Mouse (Mus musculus) adrenal gland, adult 2 months (tissue): Measurements from ENCODE around the gene Wasf2. TPM values are rescaled to one million over a fixed set of nuclear protein-coding genes. Genes with fewer than 3 reads are reported as not detected.

Source experiments
- DNase-seq: peaks from one replicate; pipeline ENCODE4 v3.0.0; 2021
- polyA plus RNA-seq: library from polyadenylated mRNA; depleted of rRNA; stranded (reverse); fragments of >200 nt; gene quantifications from 2 replicates; pipeline ENCODE4 v1.2.3, GENCODE M21; 2012
- total RNA-seq, 2 experiments: library from RNA; stranded (reverse); gene quantifications; 2 replicates each; pipeline ENCODE4 v1.2.3; 2021

Gene Wasf2
- total and polyA plus RNA-seq, 3 experiments: 57.0 to 130 (median 99.4) TPM

DNA sequence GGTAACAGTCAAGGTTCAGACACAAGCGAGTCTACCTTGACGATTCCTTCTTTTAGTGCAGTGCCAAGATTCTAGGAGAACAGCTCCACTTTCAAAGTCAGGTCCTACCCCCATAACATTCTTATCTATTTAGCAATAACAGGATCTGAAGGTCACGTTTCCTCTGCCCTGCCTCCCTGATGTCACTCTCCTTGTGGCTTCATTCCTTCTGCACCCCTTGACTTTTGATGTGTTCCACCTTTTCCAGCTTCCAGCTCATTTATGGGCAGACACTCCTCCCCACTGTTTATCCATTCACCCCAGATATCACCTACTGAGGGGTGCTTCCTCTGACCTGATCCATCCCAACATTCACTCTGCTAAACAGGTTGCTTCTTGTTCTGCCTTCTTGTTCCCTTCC is 3.2 kb upstream of the Wasf2 start:
- no peak for DNase-seq

DNA sequence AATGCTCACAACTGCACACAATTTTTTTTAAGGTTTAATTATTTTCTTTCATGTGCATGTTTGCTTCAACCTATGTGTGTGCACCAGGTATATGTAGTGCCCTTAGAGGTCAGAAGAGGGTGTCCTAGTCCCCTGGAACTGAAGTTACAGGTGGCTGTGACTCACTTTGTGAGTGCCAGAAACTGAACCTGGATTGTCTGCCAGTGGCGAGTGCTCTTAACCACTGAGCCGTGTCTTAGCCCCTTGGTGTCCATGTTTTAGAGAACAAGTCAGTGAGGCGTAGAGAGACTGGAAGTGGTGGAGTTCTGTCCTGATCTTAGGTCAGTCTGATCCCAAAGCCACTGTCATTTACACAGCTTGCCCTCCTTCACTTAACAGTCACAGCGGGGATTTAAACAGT is 2.4 kb upstream of the Wasf2 start:
- DNase-seq: no peak

DNA sequence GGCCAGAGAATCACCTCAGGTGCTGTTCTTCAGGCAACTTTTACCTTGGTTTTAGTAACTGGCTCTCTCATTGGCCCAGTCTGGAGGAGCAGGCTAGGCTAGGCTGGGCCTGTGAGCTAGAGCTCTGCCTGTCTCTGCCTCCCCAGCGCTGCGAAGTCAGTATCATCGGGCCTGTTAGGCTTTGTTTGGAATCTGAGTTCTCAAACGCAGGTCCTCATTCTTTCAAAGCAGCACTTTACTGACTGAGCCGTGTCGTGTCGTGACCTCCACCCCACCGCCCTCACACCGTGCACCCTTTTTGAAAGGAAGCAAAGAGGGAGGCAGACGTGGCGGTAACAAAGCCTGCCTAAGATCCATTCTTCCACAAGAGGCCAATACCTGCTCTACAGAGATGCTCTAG is 914 bp upstream of the Wasf2 start:
- no peak for DNase-seq

DNA sequence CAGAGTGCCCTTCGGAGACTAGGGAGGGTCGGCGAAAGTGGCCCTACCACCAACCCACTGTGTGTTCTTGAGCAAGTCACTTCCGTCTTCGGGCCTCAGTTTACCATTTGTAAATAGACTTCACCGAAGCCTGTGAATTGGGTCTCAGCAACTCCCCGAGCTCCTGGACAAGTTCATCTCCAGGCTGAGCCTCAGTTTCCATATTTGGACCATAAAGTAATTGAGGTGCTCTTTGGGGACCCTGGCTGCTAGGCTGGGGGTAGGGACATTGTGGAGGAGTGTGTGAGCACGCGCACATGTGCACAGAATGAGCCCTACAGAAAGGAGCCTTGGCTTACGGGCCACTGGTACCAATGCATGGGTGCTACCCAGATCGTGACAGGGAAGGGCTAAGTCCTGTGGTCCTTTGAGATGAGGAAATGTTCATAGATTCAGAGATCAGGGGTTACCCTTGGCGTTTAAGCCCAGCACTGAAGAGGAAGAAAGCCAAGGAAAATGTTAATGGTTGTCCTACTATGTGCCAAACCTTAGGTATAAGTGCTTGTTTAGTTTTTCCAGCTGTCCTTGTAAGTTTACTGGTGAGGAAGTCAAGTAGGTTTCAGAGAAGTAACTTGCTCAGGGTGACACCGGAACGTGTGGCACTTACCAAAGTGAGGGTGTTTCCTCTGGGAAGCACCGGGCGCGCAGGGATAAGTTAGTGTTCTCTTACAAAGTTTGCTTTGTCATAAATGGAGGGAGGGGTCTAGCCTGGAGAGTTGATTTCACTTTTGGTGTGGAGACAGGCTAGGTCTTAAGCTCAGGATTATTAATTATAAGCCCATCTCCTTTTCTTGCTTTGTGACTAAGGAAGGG is 811 bp downstream of the Wasf2 start:
- peak; percentile 45 for DNase-seq

DNA sequence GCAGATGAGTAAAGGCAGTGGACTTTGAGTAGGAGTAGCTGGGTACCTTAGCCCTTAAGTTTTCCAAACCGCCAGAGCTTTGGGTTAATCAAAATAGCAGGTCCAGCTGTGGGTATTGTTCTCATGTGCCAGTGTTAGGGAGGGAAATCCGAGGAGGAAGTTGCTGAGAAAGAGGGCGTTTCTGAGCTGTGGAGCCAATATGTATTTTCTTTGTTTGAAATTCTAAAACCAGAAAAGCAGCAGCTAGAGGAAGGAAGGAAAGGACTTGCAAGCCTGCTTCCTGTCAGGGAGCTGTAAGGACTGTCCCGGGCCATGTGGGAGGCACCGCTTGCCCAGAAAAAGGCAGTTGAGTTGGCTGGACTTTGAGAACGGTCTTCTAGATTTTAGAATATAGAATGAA is 1.7 kb downstream of the Wasf2 start:
- peak; percentile 50 for DNase-seq

DNA sequence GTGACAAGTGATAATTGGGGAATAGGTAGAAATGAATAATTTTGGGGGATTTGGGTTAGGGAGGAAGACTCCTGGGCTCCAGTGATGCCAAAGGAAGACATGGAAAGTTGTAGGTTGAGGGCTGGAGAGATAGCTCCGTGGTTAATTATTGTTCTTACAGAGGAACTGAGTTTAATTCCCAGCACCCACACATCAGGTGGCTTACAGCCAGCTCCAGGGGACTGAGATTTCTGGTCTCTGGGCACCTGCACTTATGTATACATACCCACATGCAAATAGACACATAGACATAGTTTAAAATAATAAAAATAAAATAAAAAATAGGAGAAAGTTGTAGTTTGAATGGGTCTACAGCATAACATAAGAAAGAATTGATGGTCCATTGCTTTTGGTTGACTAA is 6.6 kb downstream of the Wasf2 start:
- DNase-seq: no peak

DNA sequence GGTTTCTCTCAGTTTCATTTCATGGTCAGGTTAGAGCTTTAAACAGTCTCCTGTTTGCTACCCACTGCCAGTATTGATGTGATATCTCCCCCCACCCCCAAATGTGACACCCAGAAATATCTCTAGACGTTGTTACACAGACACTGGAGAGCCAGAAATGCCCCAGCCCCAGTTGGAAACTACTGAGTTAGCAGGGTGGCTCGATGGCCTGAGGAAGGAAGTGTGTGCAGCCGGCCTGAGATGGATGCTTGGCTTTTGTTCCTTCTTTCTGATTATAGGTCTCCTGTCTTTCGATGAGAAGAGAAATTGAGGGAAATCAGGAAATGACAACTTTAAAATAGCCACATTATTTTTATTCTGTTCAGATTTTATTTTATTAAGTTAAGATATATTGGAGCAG is 8.7 kb downstream of the Wasf2 start:
- no peak for DNase-seq

DNA sequence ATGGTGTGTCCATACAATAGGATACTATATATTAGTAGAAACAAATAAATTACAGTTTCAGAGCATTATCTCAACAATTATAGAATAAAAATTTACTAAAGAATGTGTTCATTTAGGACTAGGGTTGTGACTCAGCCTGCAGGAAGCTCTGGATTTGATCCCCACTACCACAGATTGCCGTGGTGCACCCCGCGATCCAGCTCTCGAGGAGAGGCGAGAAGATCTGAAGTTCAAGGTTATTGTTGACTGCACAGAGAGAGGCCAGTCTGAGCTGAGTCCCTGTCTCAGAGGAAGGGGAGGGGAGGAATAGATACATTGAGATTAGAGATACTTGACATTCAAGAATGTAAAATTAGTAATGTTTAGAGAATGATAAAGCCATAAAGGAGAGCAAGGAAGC is 24.7 kb downstream of the Wasf2 start:
- DNase-seq: peak; percentile 64

DNA sequence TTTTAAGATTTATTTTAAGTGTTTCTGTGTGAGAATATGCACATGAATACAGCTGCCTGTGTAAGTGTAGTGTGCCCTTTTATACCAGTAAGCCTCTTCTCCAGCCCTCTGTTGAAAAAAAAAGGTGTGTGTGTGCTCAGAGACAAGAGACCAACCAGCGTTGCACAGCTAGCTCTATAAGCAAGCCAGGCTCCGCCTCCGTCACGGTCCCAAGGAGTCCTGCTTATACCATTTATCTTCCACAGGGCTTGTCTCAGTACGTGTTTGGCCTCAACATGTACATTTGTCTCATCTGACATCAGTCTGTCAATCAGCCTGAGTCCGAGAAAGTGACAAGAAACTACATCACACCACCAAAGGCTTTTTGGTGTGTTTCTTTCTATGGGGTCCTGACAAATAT is 25.4 kb downstream of the Wasf2 start:
- DNase-seq: no peak

DNA sequence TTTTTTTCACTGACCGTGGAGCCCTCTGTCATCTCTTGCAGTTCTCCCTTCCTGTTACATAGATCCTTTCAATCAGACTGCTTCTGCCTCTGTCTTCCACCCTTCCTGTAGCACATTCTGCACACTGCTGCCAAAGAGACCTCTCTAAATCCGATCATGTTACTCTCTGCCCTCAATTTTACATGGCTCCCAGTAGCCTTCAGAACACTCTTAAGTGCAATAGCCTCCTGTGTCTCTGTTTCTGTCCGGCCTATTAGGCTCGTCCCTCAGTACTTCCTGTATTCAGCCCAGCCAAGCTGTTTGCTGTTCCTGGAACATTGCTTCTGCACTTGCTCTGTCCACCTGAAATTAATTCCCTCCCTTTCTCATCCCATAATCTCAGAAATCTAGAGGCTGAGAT is 26.1 kb downstream of the Wasf2 start:
- DNase-seq: no peak

DNA sequence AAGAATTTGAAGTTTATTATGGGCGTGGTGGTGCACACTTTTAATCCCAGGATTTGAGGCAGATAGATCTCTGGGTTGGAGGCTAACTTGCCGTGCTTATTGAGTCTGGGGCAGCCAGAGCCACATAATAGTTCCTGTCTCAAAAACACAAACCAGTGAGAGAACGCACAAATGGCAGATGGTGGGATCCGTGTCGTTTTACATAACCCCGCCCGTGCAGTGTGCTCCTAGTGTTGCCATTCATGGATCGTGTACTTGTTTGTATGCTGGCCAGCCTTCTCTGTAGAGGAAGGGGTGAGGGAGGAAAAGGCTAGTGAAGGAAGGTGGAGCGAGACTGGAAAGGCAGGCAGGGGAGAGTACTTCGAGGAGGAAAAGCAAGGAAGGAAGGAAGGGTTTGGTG is 26.5 kb downstream of the Wasf2 start:
- no peak for DNase-seq

DNA sequence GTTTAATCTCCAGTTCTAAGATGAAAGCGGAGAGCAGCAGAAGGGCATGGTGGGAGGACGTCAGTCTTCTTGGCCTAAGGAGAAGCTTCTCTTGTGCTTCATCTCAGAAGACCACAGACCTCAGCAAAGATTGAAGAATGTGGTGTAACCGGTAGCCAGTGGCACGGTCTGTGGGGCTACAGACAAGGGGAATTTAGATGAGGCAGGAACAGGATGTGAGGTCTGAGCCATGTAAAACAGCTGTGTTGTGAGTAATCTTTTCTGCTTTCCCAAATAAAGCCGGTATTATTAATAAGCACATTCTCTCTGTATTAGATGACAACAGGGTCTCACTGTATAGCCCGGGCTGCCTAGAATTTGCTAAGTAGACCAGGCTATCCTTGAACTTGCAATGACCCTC is 28.8 kb downstream of the Wasf2 start:
- DNase-seq: no peak

DNA sequence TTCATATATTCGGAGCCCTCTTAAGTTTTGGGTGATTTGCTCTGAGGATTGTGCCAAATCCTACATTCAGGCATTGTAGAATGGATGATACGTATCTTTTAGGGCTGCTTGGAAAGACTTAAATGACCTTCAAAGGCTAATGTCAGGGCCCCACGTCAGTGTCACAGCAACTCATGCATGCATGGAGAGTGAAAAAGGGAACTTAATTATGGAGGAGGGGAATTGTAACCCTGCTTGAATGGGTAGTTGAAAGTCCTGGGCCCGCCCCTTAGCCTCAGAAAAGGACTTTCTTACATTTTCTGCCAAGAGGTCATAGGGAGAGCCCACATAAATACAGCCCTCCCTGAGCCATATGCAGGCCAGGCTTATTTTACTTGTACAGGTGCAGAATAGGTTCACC is 29.3 kb downstream of the Wasf2 start:
- DNase-seq: peak; percentile 69

DNA sequence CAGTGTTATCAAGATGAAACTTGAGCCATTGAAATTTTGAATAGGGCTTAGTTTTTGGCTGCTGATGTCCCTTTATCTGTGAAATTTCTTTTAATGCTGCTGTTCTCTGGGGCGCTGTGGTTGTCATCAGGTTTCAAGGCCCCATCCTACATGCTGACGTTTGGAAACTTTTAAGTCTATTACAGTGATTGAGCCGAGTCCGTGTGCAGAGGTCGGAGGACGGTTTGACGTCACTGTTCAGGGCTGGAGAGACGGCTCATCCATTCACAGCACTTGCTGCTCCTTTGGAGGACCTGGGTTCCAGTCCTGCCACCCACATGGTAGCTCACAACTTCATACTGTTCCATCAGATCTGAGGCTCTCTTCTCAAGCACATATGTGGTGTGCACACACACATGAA is 29.9 kb downstream of the Wasf2 start:
- DNase-seq: no peak

DNA sequence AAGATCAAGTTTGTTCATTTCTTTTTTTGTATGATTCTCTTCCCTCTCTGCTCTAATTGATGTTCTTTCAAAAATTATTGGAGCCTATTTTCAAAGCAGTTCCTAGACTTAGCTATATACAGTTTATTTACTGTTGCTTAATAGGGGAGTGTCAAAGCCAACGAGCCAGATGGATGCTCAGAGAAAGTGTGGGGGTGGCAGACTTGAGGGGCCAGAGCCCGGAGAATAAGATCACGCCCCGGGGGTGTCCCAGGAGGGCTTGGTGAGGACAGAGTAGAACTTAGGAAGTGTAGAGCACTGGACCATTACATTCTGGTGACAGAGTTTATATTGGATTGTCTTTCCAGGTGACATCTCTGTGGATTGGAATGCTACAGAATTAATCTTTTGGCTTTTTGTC is 30.5 kb downstream of the Wasf2 start:
- no peak for DNase-seq

DNA sequence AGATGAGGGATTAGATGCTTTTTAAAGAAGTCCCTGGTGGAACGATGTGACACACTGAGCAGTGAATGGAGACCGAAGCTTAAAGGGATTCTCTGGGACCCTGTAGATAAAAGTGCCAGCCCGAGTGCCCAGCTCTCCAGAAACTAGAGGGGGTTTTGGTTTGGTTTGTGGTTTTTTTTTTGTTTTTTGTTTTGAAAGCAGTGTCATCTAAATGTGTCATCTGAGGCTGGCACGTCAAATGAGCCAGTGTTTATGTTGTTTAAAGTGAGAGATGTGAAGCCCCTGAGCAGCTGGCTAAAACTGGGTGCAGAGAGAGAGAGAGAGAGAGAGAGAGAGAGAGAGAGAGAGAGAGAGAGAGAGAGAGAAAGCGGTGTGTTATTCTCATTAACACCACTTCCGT is 31.9 kb downstream of the Wasf2 start:
- DNase-seq: no peak

DNA sequence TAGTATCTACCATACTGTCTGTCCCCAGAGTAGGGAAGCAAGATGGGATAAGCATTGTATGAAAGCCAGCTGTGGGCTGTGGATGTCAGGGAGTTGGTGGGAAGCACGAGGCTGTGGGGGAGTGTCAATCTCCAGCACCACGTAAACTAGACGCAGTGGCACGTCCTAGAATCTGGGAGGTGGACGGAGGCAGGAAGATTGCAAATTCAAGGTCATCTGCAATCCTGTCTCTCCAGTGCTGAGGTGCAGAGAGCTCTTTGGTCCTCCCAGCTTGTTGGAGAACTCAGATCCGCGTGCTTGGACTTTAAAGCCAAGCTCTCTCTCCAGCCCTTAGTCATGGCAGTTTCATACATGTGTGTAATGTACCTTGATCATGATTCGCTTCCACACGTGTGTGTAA is 36.5 kb downstream of the Wasf2 start:
- no peak for DNase-seq

DNA sequence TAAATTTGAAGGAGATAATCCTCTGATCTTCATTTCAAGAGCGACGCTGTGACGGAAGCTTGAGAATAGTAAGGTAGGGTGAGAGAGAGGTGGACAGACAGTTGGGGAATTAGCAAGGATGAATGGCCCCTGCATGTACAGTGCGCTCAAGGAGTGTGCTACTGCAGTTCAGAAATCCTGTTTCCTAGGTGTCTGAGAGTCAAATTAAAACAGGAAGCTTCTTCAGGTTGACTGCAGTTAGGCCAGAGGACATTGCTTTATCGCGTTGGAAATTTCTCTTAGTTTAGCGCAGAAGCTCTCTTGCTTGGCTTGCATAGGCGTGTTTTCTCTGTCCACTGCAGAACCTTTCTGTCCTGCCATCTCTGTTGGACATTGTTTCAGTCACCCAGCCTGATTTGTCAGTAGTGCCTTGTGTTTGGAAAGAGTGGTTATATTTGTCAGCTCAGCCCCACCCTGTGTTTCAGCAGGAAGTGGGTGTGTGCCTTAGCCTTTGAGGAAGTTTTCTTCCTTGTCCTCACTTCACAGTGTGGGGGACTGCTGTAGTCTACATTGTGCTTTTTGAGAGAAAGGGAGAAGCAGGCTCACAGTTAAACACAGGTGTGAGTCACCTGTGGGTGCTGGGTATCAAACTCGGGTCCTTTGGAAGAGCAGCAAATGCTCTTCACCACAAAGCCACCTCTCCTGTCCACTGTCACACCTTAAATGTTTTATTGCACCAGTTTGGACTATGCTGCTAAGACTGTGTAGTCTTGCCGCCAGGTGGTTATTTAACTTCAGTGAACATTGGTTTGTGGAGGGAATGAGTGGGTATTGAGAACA is 39.1 kb downstream of the Wasf2 start:
- DNase-seq: no peak

DNA sequence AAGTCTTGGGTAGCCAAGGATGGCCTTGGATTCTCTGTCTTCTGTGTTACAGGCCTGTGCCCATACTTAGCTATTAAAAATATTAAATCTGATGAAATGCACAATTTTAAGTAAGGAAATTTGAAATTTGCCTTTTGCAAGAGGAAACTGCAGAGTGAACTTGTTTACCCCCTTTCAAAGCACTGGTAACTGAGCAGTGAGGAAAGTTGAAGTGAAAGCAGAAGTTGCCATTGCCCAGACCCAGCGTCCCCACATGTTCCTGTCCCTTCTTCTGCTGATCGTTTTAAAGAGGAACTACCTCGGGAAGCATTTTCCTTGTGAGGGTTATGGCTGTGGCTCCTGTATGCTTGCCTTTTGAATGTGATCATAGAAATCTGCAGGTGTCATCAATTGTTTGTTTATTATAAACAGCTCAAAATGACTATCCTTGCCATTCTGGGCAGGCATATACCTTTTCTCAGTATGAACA is 39.8 kb downstream of the Wasf2 start:
- no peak for DNase-seq

DNA sequence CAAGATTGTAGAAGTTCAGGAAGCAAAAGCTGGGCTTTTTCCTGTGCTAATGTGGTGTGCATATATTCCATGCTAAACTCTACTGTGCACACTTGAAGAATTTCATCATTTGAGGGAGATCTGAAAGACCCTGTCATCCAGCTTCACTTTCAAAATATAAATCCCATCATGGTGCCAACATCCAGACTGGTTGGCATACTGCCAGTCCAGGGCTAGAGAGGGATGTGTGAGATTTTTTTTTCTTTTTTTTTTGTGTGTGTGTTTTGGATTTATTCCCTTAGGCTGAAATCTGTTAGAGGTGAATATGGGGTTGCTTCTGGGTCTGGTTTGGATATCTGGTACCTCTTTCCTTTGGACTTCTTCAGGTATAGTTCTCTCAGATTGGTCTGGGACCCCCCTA is 40.3 kb downstream of the Wasf2 start:
- DNase-seq: no peak

DNA sequence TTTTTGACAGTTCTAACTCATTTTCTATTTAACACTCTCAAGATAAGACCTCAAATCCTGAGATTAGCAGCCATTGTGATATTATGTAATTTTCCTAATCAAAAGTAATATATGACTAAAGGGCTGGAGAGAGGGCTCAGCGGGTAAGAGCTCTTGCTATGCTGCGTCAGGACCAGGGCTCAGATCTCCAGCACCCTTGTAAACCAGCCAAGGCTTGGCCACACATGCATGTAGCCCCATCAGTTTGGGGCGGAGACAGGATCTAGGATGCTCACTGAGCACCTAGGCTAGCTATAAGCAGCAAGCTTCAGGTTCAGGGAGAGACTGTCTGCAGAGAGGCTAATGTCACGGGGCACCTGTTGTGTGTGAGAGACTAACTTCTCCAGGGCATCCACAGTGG is 42.1 kb downstream of the Wasf2 start:
- DNase-seq: no peak

DNA sequence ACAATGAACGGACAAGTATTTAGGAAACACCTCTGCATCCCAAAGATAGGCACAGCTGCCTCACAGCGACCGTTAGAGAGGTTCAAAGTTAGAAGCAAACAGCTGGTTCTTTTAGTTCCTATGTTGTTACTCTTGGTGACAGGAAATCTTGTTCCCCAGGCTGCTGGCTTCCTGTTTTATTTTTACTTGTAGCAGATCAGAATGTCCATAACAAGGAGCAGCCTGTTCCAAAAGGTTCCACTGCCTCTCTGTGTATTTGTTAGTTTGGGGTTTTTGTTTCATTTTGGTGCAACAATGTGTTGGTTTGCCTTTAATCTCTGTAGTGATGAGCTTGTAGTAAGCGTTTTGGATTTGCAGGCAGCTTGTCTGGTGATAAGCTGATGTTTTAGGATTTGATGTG is 44.1 kb downstream of the Wasf2 start:
- DNase-seq: no peak

DNA sequence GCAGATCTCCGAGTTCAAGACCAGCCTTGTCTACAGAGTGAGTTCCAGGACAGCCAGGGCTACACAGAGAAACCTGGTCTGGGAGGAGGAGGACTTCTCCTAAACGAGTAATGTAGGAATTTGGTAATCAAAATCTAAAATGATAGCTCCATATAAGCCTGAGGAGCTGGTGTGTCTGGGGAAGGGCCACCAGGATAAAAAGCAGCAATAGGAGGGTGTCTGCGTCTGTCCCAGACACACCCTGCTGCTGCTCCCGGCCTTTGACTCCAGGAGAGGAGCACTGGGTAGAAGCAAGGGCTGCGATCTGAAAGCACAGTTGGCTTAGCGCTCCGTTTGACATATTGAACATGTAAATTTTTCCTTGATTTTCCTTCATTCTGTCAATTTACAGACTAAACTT is 45.0 kb downstream of the Wasf2 start:
- no peak for DNase-seq
